In genomic region chr6:30713455-30713854, GRCm38 (mm10) we compare ENCODE assay signal across 19 mouse cellular contexts. TPM values are rescaled to one million over a fixed set of nuclear protein-coding genes. Genes with fewer than 3 reads are reported as not detected.
DNase-seq lines count a peak whose midpoint lies in the region; ATAC-seq and TF ChIP-seq lines count a peak whose summit lies in the region.
"Had no signal": no experiment of that assay in that cellular context is flagged by ENCODE, and none has a peak within 500 bp of the region (broad histone marks: within the 10 kb centered on the region; RNA-seq: fewer than 3 reads in every experiment).

No protein-coding gene starts in this region.

- 68% methylated on average over 6 of the region's 6 CpGs for WGBS in heart, embryonic 10.5 days
- 73% methylated on average over 6 of the region's 6 CpGs for WGBS in kidney, postnatal 0 days
- WGBS in midbrain, embryonic 12.5 days = 86% methylated on average over 6 of the region's 6 CpGs
- WGBS in midbrain, embryonic 15.5 days = 89% methylated on average over 6 of the region's 6 CpGs
- 45% methylated on average over 6 of the region's 6 CpGs for WGBS in liver, embryonic 16.5 days (ENCODE audit: insufficient replicate concordance)

- no peak overlapping the region for H3K9ac ChIP-seq in kidney, postnatal 0 days (ENCODE audit: low read depth, low read length)
- no peak overlapping the region for H3K9ac ChIP-seq in midbrain, embryonic 12.5 days (replicated peaks)
- no peak overlapping the region for H3K9ac ChIP-seq in midbrain, embryonic 15.5 days
- H3K9ac ChIP-seq in liver, embryonic 16.5 days (ENCODE audit: low read depth, low read length) = no peak overlapping the region
- H3K9ac ChIP-seq: embryonic facial prominence, embryonic 12.5 days; hindbrain, embryonic 12.5 days had no signal

- no peak for ATAC-seq in kidney, postnatal 0 days (replicated peaks; ENCODE audit: low FRiP score, low read depth)
- ATAC-seq in midbrain, embryonic 12.5 days (ENCODE audit: low FRiP score, low read depth) = no peak
- ATAC-seq in midbrain, embryonic 15.5 days (replicated peaks) = no peak
- 0 out of 2 replicates have a peak, but pooled peaks have one; percentile 35 for ATAC-seq in liver, embryonic 16.5 days (ENCODE audit: low read depth)
- ATAC-seq: inflammation-experienced regulatory T-cells, adult 6 months; midbrain, embryonic 16.5 days had no signal

- no peaks in the 10 kb centered on the region for H3K36me3 ChIP-seq in heart, embryonic 10.5 days
- H3K36me3 ChIP-seq in kidney, postnatal 0 days (ENCODE audit: insufficient read depth, low read length) = no peaks in the 10 kb centered on the region
- no peaks in the 10 kb centered on the region for H3K36me3 ChIP-seq in midbrain, embryonic 12.5 days
- H3K36me3 ChIP-seq in midbrain, embryonic 15.5 days (replicated peaks) = no peaks in the 10 kb centered on the region
- no peaks in the 10 kb centered on the region for H3K36me3 ChIP-seq in liver, embryonic 16.5 days (ENCODE audit: control insufficient read depth, insufficient read depth)
- H3K36me3 ChIP-seq: embryonic facial prominence, embryonic 12.5 days; hindbrain, embryonic 12.5 days had no signal

- no peaks in the 10 kb centered on the region for H3K9me3 ChIP-seq in heart, embryonic 10.5 days
- no peaks in the 10 kb centered on the region for H3K9me3 ChIP-seq in kidney, postnatal 0 days (replicated peaks; ENCODE audit: low read length)
- no peaks in the 10 kb centered on the region for H3K9me3 ChIP-seq in midbrain, embryonic 12.5 days
- no peaks in the 10 kb centered on the region for H3K9me3 ChIP-seq in midbrain, embryonic 15.5 days
- H3K9me3 ChIP-seq in liver, embryonic 16.5 days (replicated peaks; ENCODE audit: control insufficient read depth, low read length) = no peaks in the 10 kb centered on the region
- H3K9me3 ChIP-seq: embryonic facial prominence, embryonic 12.5 days; hindbrain, embryonic 12.5 days had no signal

- DNase-seq in heart, embryonic 10.5 days (ENCODE audit: low spot score) = no peak
- no peak for DNase-seq in heart, postnatal 14 days
- DNase-seq in kidney, postnatal 0 days (ENCODE audit: low spot score) = no peak
- DNase-seq in kidney, postnatal 36 days = no peak
- DNase-seq in c-Kit-positive CD71-positive TER-119-positive erythroid progenitor cells, embryonic 14.5 days (ENCODE audit: low spot score) = no peak
- DNase-seq: adrenal gland, adult 8-10 months; cerebellum, adult 2 months; heart, adult 2 months; kidney, adult 9 months; thymus, adult 18-20 months had no signal

- peak overlapping the region; percentile 22; the same call in 1 of the 2 replicates for H3K27ac ChIP-seq in heart, embryonic 10.5 days
- peak overlapping the region; percentile 55; the same call in 1 of the 2 replicates for H3K27ac ChIP-seq in kidney, postnatal 0 days
- H3K27ac ChIP-seq in midbrain, embryonic 12.5 days (replicated peaks) = peak overlapping the region; percentile 35
- H3K27ac ChIP-seq in midbrain, embryonic 15.5 days = no peak overlapping the region
- H3K27ac ChIP-seq in liver, embryonic 16.5 days (ENCODE audit: low read length) = no peak overlapping the region
- H3K27ac ChIP-seq: heart, adult 2 months; hindbrain, embryonic 12.5 days; left cerebral cortex, adult 2 months had no signal

- H3K4me3 ChIP-seq in heart, embryonic 10.5 days = no peak overlapping the region
- H3K4me3 ChIP-seq in kidney, postnatal 0 days (replicated peaks; ENCODE audit: low read depth, low read length) = no peak overlapping the region
- H3K4me3 ChIP-seq in midbrain, embryonic 12.5 days = no peak overlapping the region
- H3K4me3 ChIP-seq in midbrain, embryonic 15.5 days = no peak overlapping the region
- no peak overlapping the region for H3K4me3 ChIP-seq in liver, embryonic 16.5 days (ENCODE audit: low read depth, low read length)
- H3K4me3 ChIP-seq: embryonic facial prominence, embryonic 12.5 days; heart, adult 2 months; hindbrain, embryonic 12.5 days; left cerebral cortex, adult 2 months had no signal

- H3K27me3 ChIP-seq in heart, embryonic 10.5 days (ENCODE audit: insufficient read depth, poor library complexity, severe bottlenecking) = no peaks in the 10 kb centered on the region
- H3K27me3 ChIP-seq in kidney, postnatal 0 days (ENCODE audit: insufficient read depth, low read length) = no peaks in the 10 kb centered on the region
- 0 out of 2 replicates have a peak, but pooled peaks cover 4% of the 10 kb centered on the region for H3K27me3 ChIP-seq in midbrain, embryonic 12.5 days
- H3K27me3 ChIP-seq in midbrain, embryonic 15.5 days (replicated peaks) = no peaks in the 10 kb centered on the region
- no peaks in the 10 kb centered on the region for H3K27me3 ChIP-seq in liver, embryonic 16.5 days (ENCODE audit: control insufficient read depth, insufficient read depth, low read depth, low read length)
- H3K27me3 ChIP-seq: CH12.LX; embryonic facial prominence, embryonic 12.5 days; hindbrain, embryonic 12.5 days had no signal

- intact Hi-C loops in heart, postnatal 14 days (cut with DNase I) = no loop called here

- no peak overlapping the region; the same call in 1 of the 2 replicates for H3K4me2 ChIP-seq in kidney, postnatal 0 days (ENCODE audit: low read length)
- H3K4me2 ChIP-seq in midbrain, embryonic 12.5 days (replicated peaks) = no peak overlapping the region
- no peak overlapping the region for H3K4me2 ChIP-seq in midbrain, embryonic 15.5 days
- H3K4me2 ChIP-seq in liver, embryonic 16.5 days (ENCODE audit: low read depth, low read length) = no peak overlapping the region
- H3K4me2 ChIP-seq: embryonic facial prominence, embryonic 12.5 days; hindbrain, embryonic 12.5 days had no signal

- no peak for TF ChIP-seq CTCF in kidney, postnatal 0 days (IDR thresholded peaks at IDR 0.05; ENCODE audit: low read depth)

- peaks cover 22% of the 10 kb centered on the region for H3K4me1 ChIP-seq in heart, embryonic 10.5 days
- H3K4me1 ChIP-seq in kidney, postnatal 0 days (replicated peaks; ENCODE audit: insufficient read depth, low read length) = no peaks in the 10 kb centered on the region; the same call in 1 of the 2 replicates
- peaks cover 15% of the 10 kb centered on the region for H3K4me1 ChIP-seq in midbrain, embryonic 12.5 days
- peaks cover 13% of the 10 kb centered on the region for H3K4me1 ChIP-seq in midbrain, embryonic 15.5 days
- no peaks in the 10 kb centered on the region for H3K4me1 ChIP-seq in liver, embryonic 16.5 days (ENCODE audit: control insufficient read depth, low read depth, low read length)

RNA-seq across cellular contexts. Expression of gene Mest, which starts 9.9 kb away (rescaled TPM):
- polyA plus RNA-seq in heart, embryonic 10.5 days (2016; fragmentation: Nextera tagmentation; extraction: Ambion mirVana) = 3,213 and 4,348 TPM in 2 replicates
- 10 to 100 TPM; 51.2 to 65.0 TPM for total RNA-seq in heart, postnatal 14 days (2021)
- 1,049 and 1,099 TPM in 2 replicates for polyA plus RNA-seq in kidney, postnatal 0 days (2015; fragmentation: Nextera tagmentation; extraction: Ambion mirVana)
- polyA plus RNA-seq in midbrain, embryonic 12.5 days (2016; fragmentation: Nextera tagmentation; extraction: Ambion mirVana) = 584 and 614 TPM in 2 replicates
- polyA plus RNA-seq in midbrain, embryonic 15.5 days (2015; fragmentation: Nextera tagmentation; extraction: Ambion mirVana) = 344 and 374 TPM in 2 replicates
- polyA plus RNA-seq in liver, embryonic 16.5 days (2015; fragmentation: Nextera tagmentation; extraction: Ambion mirVana) = 172 and 190 TPM in 2 replicates

RNA-seq across cellular contexts. Expression of gene Cep41, which starts 19.9 kb away (rescaled TPM):
- polyA plus RNA-seq in heart, embryonic 10.5 days (2016; fragmentation: Nextera tagmentation; extraction: Ambion mirVana) = 12.5 and 15.3 TPM in 2 replicates
- total RNA-seq in heart, postnatal 14 days (2021) = 1 to 10 TPM; 2.9 to 3.1 TPM
- 11.9 and 12.1 TPM in 2 replicates for polyA plus RNA-seq in kidney, postnatal 0 days (2015; fragmentation: Nextera tagmentation; extraction: Ambion mirVana)
- 20.1 and 20.7 TPM in 2 replicates for polyA plus RNA-seq in midbrain, embryonic 12.5 days (2016; fragmentation: Nextera tagmentation; extraction: Ambion mirVana)
- polyA plus RNA-seq in midbrain, embryonic 15.5 days (2015; fragmentation: Nextera tagmentation; extraction: Ambion mirVana) = 13.6 and 14.0 TPM in 2 replicates
- polyA plus RNA-seq in liver, embryonic 16.5 days (2015; fragmentation: Nextera tagmentation; extraction: Ambion mirVana) = 3.2 and 3.9 TPM in 2 replicates

Comparison
In these comparisons a context has a peak if more than half of its experiments do, and no peak if none do; other contexts are left out.
1. H3K27ac ChIP-seq: peak in heart, embryonic 10.5 days (single experiment), kidney, postnatal 0 days (single experiment) and midbrain, embryonic 12.5 days (single experiment); none in midbrain, embryonic 15.5 days (single experiment) and liver, embryonic 16.5 days (single experiment).